Mouse (Mus musculus) liver, embryonic 15.5 days (tissue): ENCODE measurements at regions not wholly inside any gene's neighbourhood (a gene's known extent, or its start where the extent isn't known, plus 50 kb on each side); places are given as distances from the start of the nearest gene placed in this dataset.

Experiments used
- ATAC-seq: fragments of 200-750 bp; cut with Nextera tagmentation; 2 replicates; pipeline ENCODE4 v1.8.0; 2017; ENCODE audit warnings: moderate number of reproducible peaks, mild to moderate bottlenecking, moderate library complexity; ENCODE audit not compliant: insufficient read depth
- H3K27ac ChIP-seq: fragments of 300-500 bp; sonication (generic); replicated peaks from 2 replicates; pipeline ENCODE4 v1.5.1; 2015; ENCODE audit warnings: mild to moderate bottlenecking, inconsistent platforms
- H3K27me3 ChIP-seq: fragments of 300-500 bp; sonication (generic); 2 replicates; pipeline ENCODE4 v1.6.1; 2015; ENCODE audit warnings: mild to moderate bottlenecking, inconsistent platforms
- H3K36me3 ChIP-seq: fragments of 300-500 bp; sonication (generic); replicated peaks from 2 replicates; pipeline ENCODE4 v1.6.1; 2015; ENCODE audit warnings: moderate library complexity, mild to moderate bottlenecking, inconsistent platforms
- H3K4me1 ChIP-seq: fragments of 300-500 bp; sonication (generic); replicated peaks from 2 replicates; pipeline ENCODE4 v1.6.1; 2015; ENCODE audit warnings: inconsistent platforms
- H3K4me2 ChIP-seq: fragments of 300-500 bp; sonication (generic); 2 replicates; pipeline ENCODE4 v1.6.1; 2015; ENCODE audit warnings: moderate library complexity, mild to moderate bottlenecking, inconsistent platforms
- H3K4me3 ChIP-seq: fragments of 300-500 bp; sonication (generic); replicated peaks from 2 replicates; pipeline ENCODE4 v1.5.1; 2015; ENCODE audit warnings: mild to moderate bottlenecking, inconsistent platforms
- H3K9ac ChIP-seq: fragments of 300-500 bp; sonication (generic); 2 replicates; pipeline ENCODE4 v1.6.1; 2015; ENCODE audit warnings: moderate library complexity, mild to moderate bottlenecking, inconsistent platforms
- H3K9me3 ChIP-seq: fragments of 300-500 bp; sonication (generic); replicated peaks from 2 replicates; pipeline ENCODE4 v1.6.1; 2016; ENCODE audit warnings: inconsistent platforms
- WGBS: fragments of 180-500 bp; shearing (Covaris S2); methylation state at CpG from one replicate; pipeline ENCODE4 v1.1.7; 2015; ENCODE audit warnings: mixed read lengths; ENCODE audit not compliant: insufficient replicate concordance; 5-methylcytosine and 5-hydroxymethylcytosine counted together

GRCm38 (mm10) chr10:11809255-11809654 is 466.1 kb downstream of the Epm2a start:
- WGBS = 66% methylated on average over 3 of the region's 3 CpGs
- no peaks in the 10 kb centered on the region for H3K36me3 ChIP-seq
- H3K27ac ChIP-seq = no peak overlapping the region
- no peak overlapping the region for H3K4me3 ChIP-seq
- no peak overlapping the region for H3K9ac ChIP-seq
- no peaks in the 10 kb centered on the region for H3K4me1 ChIP-seq
- no peak for ATAC-seq
- no peak overlapping the region for H3K4me2 ChIP-seq
- no peaks in the 10 kb centered on the region for H3K27me3 ChIP-seq
- H3K9me3 ChIP-seq = no peaks in the 10 kb centered on the region

- no peak for ATAC-seq
- no peaks in the 10 kb centered on the region for H3K27me3 ChIP-seq
- 48% methylated on average over 3 of the region's 3 CpGs for WGBS
- H3K36me3 ChIP-seq = no peaks in the 10 kb centered on the region
- no peak overlapping the region for H3K27ac ChIP-seq
- H3K4me1 ChIP-seq = no peaks in the 10 kb centered on the region
- H3K4me2 ChIP-seq = no peak overlapping the region
- no peak overlapping the region for H3K4me3 ChIP-seq
- no peaks in the 10 kb centered on the region for H3K9me3 ChIP-seq
- H3K9ac ChIP-seq = no peak overlapping the region
These were observed 479.3 kb downstream of the Epm2a start for GRCm38 (mm10) chr10:11822418-11822959.

- no peak overlapping the region for H3K4me2 ChIP-seq
- no peaks in the 10 kb centered on the region for H3K9me3 ChIP-seq
- H3K36me3 ChIP-seq = no peaks in the 10 kb centered on the region
- ATAC-seq = no peak
- no peaks in the 10 kb centered on the region for H3K4me1 ChIP-seq
- no peak overlapping the region for H3K4me3 ChIP-seq
- H3K9ac ChIP-seq = no peak overlapping the region
- no peaks in the 10 kb centered on the region for H3K27me3 ChIP-seq
- H3K27ac ChIP-seq = no peak overlapping the region
- WGBS = 60% methylated on average over 5 of the region's 5 CpGs
These were observed 497.9 kb downstream of the Epm2a start for GRCm38 (mm10) chr10:11841094-11841493.

- Histone ChIP-seq H3K27me3 (no peaks in the 10 kb centered on the region), H3K4me1 (no peaks in the 10 kb centered on the region), H3K27ac (no peak overlapping the region), H3K9me3 (no peaks in the 10 kb centered on the region), H3K4me3 (no peak overlapping the region), H3K36me3 (no peaks in the 10 kb centered on the region), H3K4me2 (no peak overlapping the region), H3K9ac (no peak overlapping the region)
- ATAC-seq = no peak
- WGBS = 66% methylated on average over 7 of the region's 7 CpGs
These were observed 498.3 kb downstream of the Epm2a start for GRCm38 (mm10) chr10:11841494-11841893.

GRCm38 (mm10) chr10:11846141-11846540 is 502.9 kb downstream of the Epm2a start:
- Histone ChIP-seq H3K27ac (no peak overlapping the region), H3K27me3 (no peaks in the 10 kb centered on the region), H3K36me3 (no peaks in the 10 kb centered on the region), H3K4me2 (no peak overlapping the region), H3K9ac (no peak overlapping the region), H3K4me3 (no peak overlapping the region), H3K9me3 (no peaks in the 10 kb centered on the region), H3K4me1 (no peaks in the 10 kb centered on the region)
- no peak for ATAC-seq
- WGBS = 56% methylated on average over 1 of the region's 1 CpGs

- H3K4me1 ChIP-seq = no peaks in the 10 kb centered on the region
- H3K27me3 ChIP-seq = no peaks in the 10 kb centered on the region
- H3K9ac ChIP-seq = no peak overlapping the region
- H3K9me3 ChIP-seq = no peaks in the 10 kb centered on the region
- H3K4me2 ChIP-seq = no peak overlapping the region
- 66% methylated on average over 5 of the region's 5 CpGs for WGBS
- no peak for ATAC-seq
- H3K36me3 ChIP-seq = no peaks in the 10 kb centered on the region
- no peak overlapping the region for H3K4me3 ChIP-seq
- no peak overlapping the region for H3K27ac ChIP-seq
These were observed 532.2 kb downstream of the Epm2a start for GRCm38 (mm10) chr10:11875145-11876131.

- Histone ChIP-seq H3K9me3 (no peaks in the 10 kb centered on the region), H3K4me1 (no peaks in the 10 kb centered on the region), H3K36me3 (no peaks in the 10 kb centered on the region), H3K9ac (no peak overlapping the region), H3K4me2 (no peak overlapping the region), H3K27ac (no peak overlapping the region), H3K4me3 (no peak overlapping the region), H3K27me3 (no peaks in the 10 kb centered on the region)
- 64% methylated on average over 4 of the region's 4 CpGs for WGBS
- no peak for ATAC-seq
These were observed 543.0 kb downstream of the Epm2a start for GRCm38 (mm10) chr10:11886237-11886636.

- Histone ChIP-seq H3K9me3 (no peaks in the 10 kb centered on the region), H3K4me2 (no peak overlapping the region), H3K27ac (no peak overlapping the region), H3K4me3 (no peak overlapping the region), H3K27me3 (no peaks in the 10 kb centered on the region), H3K4me1 (no peaks in the 10 kb centered on the region), H3K9ac (no peak overlapping the region), H3K36me3 (no peaks in the 10 kb centered on the region)
- 49% methylated on average over 2 of the region's 2 CpGs for WGBS
- ATAC-seq = no peak
These were observed 545.7 kb downstream of the Epm2a start for GRCm38 (mm10) chr10:11888953-11889352.

- H3K27ac ChIP-seq = no peak overlapping the region
- H3K9ac ChIP-seq = no peak overlapping the region
- H3K27me3 ChIP-seq = no peaks in the 10 kb centered on the region
- no peak for ATAC-seq
- H3K4me1 ChIP-seq = no peaks in the 10 kb centered on the region
- 62% methylated on average over 3 of the region's 3 CpGs for WGBS
- no peak overlapping the region for H3K4me3 ChIP-seq
- no peaks in the 10 kb centered on the region for H3K36me3 ChIP-seq
- no peak overlapping the region for H3K4me2 ChIP-seq
- H3K9me3 ChIP-seq = no peaks in the 10 kb centered on the region
These were observed 578.9 kb downstream of the Epm2a start for GRCm38 (mm10) chr10:11922132-11922531.

GRCm38 (mm10) chr10:11938164-11938563 is 595.0 kb downstream of the Epm2a start:
- no peaks in the 10 kb centered on the region for H3K36me3 ChIP-seq
- H3K4me3 ChIP-seq = no peak overlapping the region
- H3K27me3 ChIP-seq = no peaks in the 10 kb centered on the region
- no peak overlapping the region for H3K27ac ChIP-seq
- no peaks in the 10 kb centered on the region for H3K4me1 ChIP-seq
- no peak overlapping the region for H3K4me2 ChIP-seq
- no peaks in the 10 kb centered on the region for H3K9me3 ChIP-seq
- 48% methylated on average over 2 of the region's 2 CpGs for WGBS
- no peak for ATAC-seq
- no peak overlapping the region for H3K9ac ChIP-seq

GRCm38 (mm10) chr10:11942772-11943171 is 599.6 kb downstream of the Epm2a start:
- Histone ChIP-seq H3K9ac (no peak overlapping the region), H3K4me2 (no peak overlapping the region), H3K27me3 (no peaks in the 10 kb centered on the region), H3K9me3 (no peaks in the 10 kb centered on the region), H3K27ac (no peak overlapping the region), H3K4me1 (no peaks in the 10 kb centered on the region), H3K36me3 (no peaks in the 10 kb centered on the region), H3K4me3 (no peak overlapping the region)
- WGBS = 59% methylated on average over 2 of the region's 2 CpGs
- ATAC-seq = no peak
